Mouse (Mus musculus) stomach, postnatal 0 days (tissue): ENCODE results near the gene Smc5.

Experiments
- CTCF ChIP-seq: IDR thresholded peaks from 2 replicates; pipeline ENCODE4 v1.5.1; 2016; ENCODE audit warnings: antibody characterized with exemption, low read depth, mild to moderate bottlenecking, moderate library complexity
- EP300 ChIP-seq: optimal IDR thresholded peaks from 2 replicates; pipeline ENCODE3; 2016; ENCODE audit warnings: antibody characterized with exemption

- TF ChIP-seq EP300: no peak
- TF ChIP-seq CTCF: no peak
Observed at GRCm38 (mm10) chr19:23306671-23307070, 33.0 kb upstream of the Smc5 start.
